1 mouse cellular context compared by ENCODE assay signal in the genomic region with DNA sequence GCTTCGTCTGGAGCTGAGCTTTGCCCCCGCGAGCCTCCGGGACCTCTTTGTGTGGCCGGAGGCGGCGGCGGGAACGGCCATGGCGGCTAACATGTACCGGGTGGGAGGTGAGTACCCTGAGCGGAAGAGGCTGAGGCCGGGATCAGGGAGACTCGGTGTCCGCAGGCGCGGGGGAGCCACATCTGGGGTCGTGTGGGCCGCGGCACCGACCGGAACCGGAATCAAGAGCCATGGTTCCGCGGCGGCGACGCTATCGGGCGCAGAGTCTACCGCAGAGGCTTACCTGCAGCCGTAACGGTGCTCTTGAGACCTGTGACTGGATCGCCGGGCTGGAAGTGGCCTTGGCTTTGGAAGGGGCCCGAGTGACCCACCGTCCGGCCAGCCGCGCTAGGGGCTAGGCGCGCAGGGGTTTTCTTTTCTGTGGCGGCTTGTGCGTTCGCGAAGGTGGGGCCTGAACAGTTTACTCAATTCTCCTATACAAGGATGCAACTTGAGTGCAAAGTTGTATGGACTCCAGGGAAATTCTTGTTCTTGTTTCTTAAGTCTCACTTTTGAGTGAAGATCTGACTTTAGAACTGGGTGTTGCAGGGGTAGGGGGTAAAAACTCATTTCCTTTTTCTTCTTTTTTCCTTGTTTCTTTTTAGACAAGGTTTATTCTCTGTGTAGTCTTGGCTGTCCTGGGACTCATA.
TF ChIP-seq lines count a peak whose summit lies in the region.

No protein-coding gene starts in this region.

TF ChIP-seq in MEL, 35 proteins besides CTCF, POLR2A, EP300 and RAD21 (continued from another document):
- TF ChIP-seq SIN3A (IDR thresholded peaks at IDR 0.05; ENCODE audit: low read length) (peak; percentile 58), MXI1 (IDR thresholded peaks at IDR 0.05; ENCODE audit: low read depth, low read length) (0 out of 2 replicates have a peak, but pooled peaks have one; percentile 6), NRF1 (IDR thresholded peaks at IDR 0.05; ENCODE audit: insufficient read depth, low read depth, low read length, poor library complexity, severe bottlenecking) (0 out of 2 replicates have a peak, but pooled peaks have one; percentile 1), POLR2AphosphoS2 (IDR thresholded peaks at IDR 0.05; ENCODE audit: low read length) (no peak), HCFC1 (IDR thresholded peaks at IDR 0.05; ENCODE audit: low read depth, low read length) (no peak), ZNF384 (IDR thresholded peaks at IDR 0.05; ENCODE audit: low read depth, low read length) (no peak), MYC (IDR thresholded peaks at IDR 0.05; ENCODE audit: low read depth, low read length) (0 out of 2 replicates have a peak, but pooled peaks have one; percentile 37), TCF12 (IDR thresholded peaks at IDR 0.05; ENCODE audit: low read depth, low read length) (0 out of 2 replicates have a peak, but pooled peaks have one; percentile 5)
TF ChIP-seq in MEL: peak in this region for 6.
